Mouse (Mus musculus): ENCODE measurements around the gene Atp11a.

- TF ChIP-seq CTCF (IDR thresholded peaks at IDR 0.05; ENCODE audit: low read depth): no peak
- TF ChIP-seq EP300 (IDR thresholded peaks at IDR 0.05; ENCODE audit: low read depth): no peak
Observed at GRCm38 (mm10) chr8:12743390-12743789, 13.4 kb upstream of the Atp11a start.

Data from heart, postnatal 0 days (tissue).